Mouse (Mus musculus) CD4-positive, CD25-positive, alpha-beta regulatory T cell, adult 9 weeks (primary cell): ENCODE measurements around the gene Erc2. TPM values are rescaled to one million over a fixed set of nuclear protein-coding genes. Genes with fewer than 3 reads are reported as not detected.

ENCODE experiments used
- polyA plus RNA-seq: library from polyadenylated mRNA; unstranded; fragments of 100-300 nt; shearing (Covaris generic); gene quantifications from one replicate; pipeline ENCODE4 v1.2.1, GENCODE M21; 2017

Erc2 gene
- polyA plus RNA-seq, result not detected

GRCm38 (mm10) chr14:27622176-27622922 lies at the start of gene Erc2:
Erc2 (plus strand) TSS chr14:27622428.

GRCm38 (mm10) chr14:28504101-28505050 lies 882.1 kb downstream of the Erc2 start, which contains the start of gene Wnt5a:
Wnt5a (plus strand) TSS chr14:28504750.

Other genes starting within 250 kb of the Erc2 start
- 17.5 TPM for gene Fam208a, start 193.6 kb upstream of the Erc2 start, polyA plus RNA-seq
- gene Ccdc66, start 114.0 kb upstream of the Erc2 start, polyA plus RNA-seq, result 22.8 TPM